Mouse (Mus musculus): ENCODE measurements around the gene Sycn.

DNA sequence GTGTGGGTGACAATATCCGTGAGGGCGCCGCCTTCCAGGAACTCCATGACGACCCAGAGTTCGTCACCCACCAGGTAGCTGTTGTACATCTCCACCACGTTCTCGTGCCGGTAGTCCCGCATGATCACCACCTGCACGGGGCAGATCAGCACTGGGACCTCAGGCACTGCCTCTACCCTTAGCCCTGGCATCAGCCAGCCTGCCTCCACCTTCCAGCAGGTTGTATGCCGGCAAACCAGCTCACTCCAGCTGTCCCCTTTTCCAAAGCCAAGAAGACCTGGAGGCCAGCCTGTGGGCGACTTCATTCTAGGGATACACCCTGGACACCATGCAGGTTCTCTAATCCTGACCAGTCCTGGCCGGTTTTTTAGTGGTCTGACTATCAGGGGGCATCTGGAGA is 22.3 kb downstream of the Sycn start:
- TF ChIP-seq POLR2A (IDR thresholded peaks at IDR 0.05; ENCODE audit: control insufficient read depth, low read depth, low read length) (no peak), CTCF (IDR thresholded peaks at IDR 0.05; ENCODE audit: control insufficient read depth, insufficient read depth, insufficient replicate concordance, low read depth, low read length) (no peak)
